Mouse (Mus musculus) heart, adult 11 months (tissue): Measurements from ENCODE around the gene Atp6ap1l.

Experiments used
- DNase-seq: peaks from one replicate; pipeline ENCODE4 v3.0.0; 2022

The Atp6ap1l gene

GRCm38 (mm10) chr13:90885856-90886532, 19.2 kb downstream of the Atp6ap1l start:
- DNase-seq, result peak; percentile 96

GRCm38 (mm10) chr13:90881727-90882429, 23.3 kb downstream of the Atp6ap1l start:
- no peak for DNase-seq

- DNase-seq, result no peak
Measured at GRCm38 (mm10) chr13:90871579-90871978, 33.6 kb downstream of the Atp6ap1l start.

GRCm38 (mm10) chr13:90869157-90869556, 36.0 kb downstream of the Atp6ap1l start:
- no peak for DNase-seq

- DNase-seq, result peak; percentile 91
Measured at GRCm38 (mm10) chr13:90862138-90862537, 43.0 kb downstream of the Atp6ap1l start.

- DNase-seq, result no peak
Measured at GRCm38 (mm10) chr13:90860888-90861431, 44.2 kb downstream of the Atp6ap1l start.

GRCm38 (mm10) chr13:90852727-90853630, 52.2 kb downstream of the Atp6ap1l start:
- no peak for DNase-seq

GRCm38 (mm10) chr13:90851795-90852194, 53.4 kb downstream of the Atp6ap1l start:
- no peak for DNase-seq

- no peak for DNase-seq
Measured at GRCm38 (mm10) chr13:90844191-90844590, 61.0 kb downstream of the Atp6ap1l start.

- no peak for DNase-seq
Measured at GRCm38 (mm10) chr13:90843412-90843811, 61.7 kb downstream of the Atp6ap1l start.

- DNase-seq, result no peak
Measured at GRCm38 (mm10) chr13:90841213-90841553, 64.0 kb downstream of the Atp6ap1l start.

GRCm38 (mm10) chr13:90840530-90841212, 64.5 kb downstream of the Atp6ap1l start:
- DNase-seq, result no peak

GRCm38 (mm10) chr13:90833641-90834207, 71.4 kb downstream of the Atp6ap1l start:
- DNase-seq, result no peak
